Mouse (Mus musculus): ENCODE measurements around the gene Nsd1. TPM values are rescaled to one million over a fixed set of nuclear protein-coding genes. Genes with fewer than 3 reads are reported as not detected.

The Nsd1 gene
- polyA plus RNA-seq, 1 experiment from 2014 or later, result 57.3 TPM

DNA sequence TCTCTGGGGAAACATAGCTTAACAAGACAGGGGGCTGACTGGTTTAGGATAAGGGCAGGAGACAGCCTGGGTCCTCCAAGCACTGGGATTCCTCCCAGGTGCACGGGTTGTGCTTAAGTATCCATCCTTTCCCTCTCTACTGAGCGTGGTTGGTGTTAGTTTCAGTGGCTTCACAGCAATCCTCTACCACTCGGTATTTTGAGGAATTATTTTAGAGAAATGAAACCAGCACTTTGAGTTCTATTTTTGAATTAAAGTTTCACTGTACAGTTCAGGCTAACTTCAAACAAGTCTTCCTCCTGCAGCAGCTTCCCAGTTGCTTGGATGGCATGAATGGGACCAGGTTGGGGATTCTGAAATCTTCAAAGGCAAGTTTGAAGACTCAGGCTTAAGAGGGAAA lies 108.8 kb downstream of the Nsd1 start:
- no peaks in the 10 kb centered on the region for H3K9me3 ChIP-seq (ENCODE audit: control insufficient read depth, low read length)
- no peak overlapping the region for H3K4me3 ChIP-seq (ENCODE audit: control insufficient read depth in 1 of 2, insufficient read depth in 1 of 2, low read depth in 1 of 2, low read length in 2 of 2)
- WGBS, result 79% methylated on average over 3 of the region's 3 CpGs
- H3K4me2 ChIP-seq (ENCODE audit: low read length), result no peak overlapping the region
- H3K27me3 ChIP-seq (ENCODE audit: control insufficient read depth, insufficient read depth, low read length), result no peaks in the 10 kb centered on the region
- peaks cover 77% of the 10 kb centered on the region for H3K36me3 ChIP-seq (ENCODE audit: control insufficient read depth, insufficient read depth, low read length)
- no peak overlapping the region for H3K9ac ChIP-seq (ENCODE audit: low read length)
- no peak for ATAC-seq (ENCODE audit: insufficient number of reproducible peaks, insufficient read depth, low FRiP score, low read depth)
- H3K27ac ChIP-seq (replicated peaks in 1 of 2; ENCODE audit: control insufficient read depth in 1 of 2, insufficient read depth in 1 of 2, low read depth in 2 of 2, low read length in 2 of 2), result no peak overlapping the region
- peaks cover 11 to 22% of the 10 kb centered on the region in 2 experiments for H3K4me1 ChIP-seq (ENCODE audit: control insufficient read depth in 2 of 2, insufficient read depth in 2 of 2, low read length in 2 of 2)

- Histone ChIP-seq H3K9me3 (ENCODE audit: control insufficient read depth, low read length) (no peaks in the 10 kb centered on the region), H3K27me3 (ENCODE audit: control insufficient read depth, insufficient read depth, low read length) (no peaks in the 10 kb centered on the region), H3K27ac (replicated peaks in 1 of 2; ENCODE audit: control insufficient read depth in 1 of 2, insufficient read depth in 1 of 2, low read depth in 2 of 2, low read length in 2 of 2) (peak within 1 kb of the TSS in 1 of 2 experiments; percentile 83; a peak in 3 of 4 replicates), H3K9ac (ENCODE audit: low read length) (peak within 1 kb of the TSS; percentile 95), H3K4me3 (ENCODE audit: control insufficient read depth in 1 of 2, insufficient read depth in 1 of 2, low read depth in 1 of 2, low read length in 2 of 2) (peak within 1 kb of the TSS; percentile 84 to 91), H3K4me1 (ENCODE audit: control insufficient read depth in 2 of 2, insufficient read depth in 2 of 2, low read length in 2 of 2) (peaks cover 12 to 31% of the 10 kb centered on the region in 2 experiments), H3K36me3 (ENCODE audit: control insufficient read depth, insufficient read depth, low read length) (peaks cover 75% of the 10 kb centered on the region), H3K4me2 (ENCODE audit: low read length) (peak within 1 kb of the TSS; percentile 95)
- ATAC-seq (ENCODE audit: insufficient number of reproducible peaks, insufficient read depth, low FRiP score, low read depth), result no peak
- WGBS, result 42% methylated on average over 4 of the region's 4 CpGs
Observed at GRCm38 (mm10) chr13:55319931-55320533, 110.5 kb downstream of the Nsd1 start, which contains the start of gene Prelid1. TSS of gene Prelid1 (plus strand) at chr13:55320500.

DNA sequence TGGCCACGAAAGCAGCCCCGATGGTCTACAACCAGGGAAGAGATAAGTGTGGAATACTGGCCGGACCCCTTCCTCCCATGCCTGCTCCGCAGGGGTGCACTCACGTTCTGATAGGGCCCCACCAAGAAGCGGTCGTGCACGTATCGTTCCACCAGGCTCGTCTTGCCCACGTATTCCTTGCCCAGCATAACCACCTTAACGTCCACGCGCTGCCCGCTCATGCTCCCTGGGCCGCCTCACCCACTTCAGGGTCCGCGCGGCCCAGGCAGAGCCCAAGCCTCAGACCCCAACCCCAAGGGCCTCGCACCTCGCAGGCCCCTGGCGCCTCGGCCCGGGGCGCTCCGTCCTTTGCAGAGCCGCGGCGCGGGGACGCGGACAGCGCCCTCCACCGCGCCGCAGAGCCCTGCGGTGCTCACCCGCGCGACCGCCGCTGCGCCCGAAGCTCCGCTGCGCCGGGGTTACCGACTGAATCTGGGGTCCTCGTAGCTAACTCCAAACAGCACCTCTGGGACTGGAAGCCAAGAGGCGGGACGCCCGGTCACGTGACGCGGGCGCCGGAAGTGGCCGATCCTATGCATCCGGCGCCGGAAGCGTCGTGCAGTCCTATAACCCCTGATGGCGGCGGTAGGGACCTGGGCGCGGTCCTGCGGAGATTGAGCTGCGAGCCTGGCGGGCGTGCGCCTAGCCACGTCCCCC lies 112.0 kb downstream of the Nsd1 start, which contains the start of gene Rab24:
Gene Rab24, minus strand, starts transcription at position 513 of the 696 bp plus-strand sequence.
- H3K27me3 ChIP-seq (ENCODE audit: control insufficient read depth, insufficient read depth, low read length), result no peaks in the 10 kb centered on the region
- peaks cover 76% of the 10 kb centered on the region for H3K36me3 ChIP-seq (ENCODE audit: control insufficient read depth, insufficient read depth, low read length)
- peak; percentile 84 for ATAC-seq (ENCODE audit: insufficient number of reproducible peaks, insufficient read depth, low FRiP score, low read depth)
- peaks cover 12 to 31% of the 10 kb centered on the region in 2 experiments for H3K4me1 ChIP-seq (ENCODE audit: control insufficient read depth in 2 of 2, insufficient read depth in 2 of 2, low read length in 2 of 2)
- peak within 1 kb of the TSS; percentile 84 to 91 for H3K4me3 ChIP-seq (ENCODE audit: control insufficient read depth in 1 of 2, insufficient read depth in 1 of 2, low read depth in 1 of 2, low read length in 2 of 2)
- H3K27ac ChIP-seq (replicated peaks in 1 of 2; ENCODE audit: control insufficient read depth in 1 of 2, insufficient read depth in 1 of 2, low read depth in 2 of 2, low read length in 2 of 2), result peak within 1 kb of the TSS; percentile 60 to 83
- WGBS, result under 1% methylated on average over 73 of the region's 73 CpGs
- H3K9me3 ChIP-seq (ENCODE audit: control insufficient read depth, low read length), result no peaks in the 10 kb centered on the region
- peak within 1 kb of the TSS; percentile 95 for H3K9ac ChIP-seq (ENCODE audit: low read length)
- H3K4me2 ChIP-seq (ENCODE audit: low read length), result peak within 1 kb of the TSS; percentile 95

- Histone ChIP-seq H3K9ac (ENCODE audit: low read length) (peak overlapping the region; percentile 95), H3K36me3 (ENCODE audit: control insufficient read depth, insufficient read depth, low read length) (peaks cover 69% of the 10 kb centered on the region), H3K27me3 (ENCODE audit: control insufficient read depth, insufficient read depth, low read length) (no peaks in the 10 kb centered on the region), H3K4me2 (ENCODE audit: low read length) (peak overlapping the region; percentile 95), H3K9me3 (ENCODE audit: control insufficient read depth, low read length) (no peaks in the 10 kb centered on the region), H3K27ac (replicated peaks in 1 of 2; ENCODE audit: control insufficient read depth in 1 of 2, insufficient read depth in 1 of 2, low read depth in 2 of 2, low read length in 2 of 2) (peak overlapping the region; percentile 60 to 83), H3K4me3 (ENCODE audit: control insufficient read depth in 1 of 2, insufficient read depth in 1 of 2, low read depth in 1 of 2, low read length in 2 of 2) (peak overlapping the region; percentile 84 to 91), H3K4me1 (ENCODE audit: control insufficient read depth in 2 of 2, insufficient read depth in 2 of 2, low read length in 2 of 2) (peaks cover 12 to 33% of the 10 kb centered on the region in 2 experiments)
- under 1% methylated on average over 31 of the region's 31 CpGs for WGBS
- ATAC-seq (ENCODE audit: insufficient number of reproducible peaks, insufficient read depth, low FRiP score, low read depth), result no peak
Observed at GRCm38 (mm10) chr13:55322130-55322825, 112.7 kb downstream of the Nsd1 start.

- WGBS, result 80% methylated on average over 11 of the region's 11 CpGs
- Histone ChIP-seq H3K36me3 (ENCODE audit: control insufficient read depth, insufficient read depth, low read length) (peaks cover 37% of the 10 kb centered on the region), H3K27ac (replicated peaks in 1 of 2; ENCODE audit: control insufficient read depth in 1 of 2, insufficient read depth in 1 of 2, low read depth in 2 of 2, low read length in 2 of 2) (no peak overlapping the region), H3K4me2 (ENCODE audit: low read length) (no peak overlapping the region), H3K9ac (ENCODE audit: low read length) (no peak overlapping the region), H3K4me1 (ENCODE audit: control insufficient read depth in 2 of 2, insufficient read depth in 2 of 2, low read length in 2 of 2) (peaks cover 26 to 48% of the 10 kb centered on the region in 2 experiments), H3K9me3 (ENCODE audit: control insufficient read depth, low read length) (no peaks in the 10 kb centered on the region), H3K4me3 (ENCODE audit: control insufficient read depth in 1 of 2, insufficient read depth in 1 of 2, low read depth in 1 of 2, low read length in 2 of 2) (no peak overlapping the region), H3K27me3 (ENCODE audit: control insufficient read depth, insufficient read depth, low read length) (no peaks in the 10 kb centered on the region)
- ATAC-seq (ENCODE audit: insufficient number of reproducible peaks, insufficient read depth, low FRiP score, low read depth), result no peak
Observed at GRCm38 (mm10) chr13:55325596-55325995, 116.0 kb downstream of the Nsd1 start.

DNA sequence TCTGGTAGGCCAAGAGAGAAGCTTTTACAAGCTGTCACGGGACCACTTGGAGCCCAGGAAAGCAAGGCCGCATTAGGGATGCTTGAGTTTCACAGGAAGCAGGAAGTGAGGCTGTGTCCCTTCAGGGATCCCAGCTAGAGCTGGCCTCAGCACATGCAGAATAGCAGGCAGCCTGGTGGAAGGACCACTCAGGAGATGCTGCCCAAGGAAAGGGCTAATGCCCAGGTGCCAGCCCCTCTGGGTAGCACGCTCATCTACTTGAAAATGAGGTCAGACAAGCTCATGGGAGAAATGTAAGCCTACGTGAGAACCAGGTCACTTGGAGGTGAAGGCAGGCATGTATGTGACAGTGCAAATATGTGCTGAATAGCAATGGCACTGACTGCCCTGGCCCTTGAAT lies 117.6 kb downstream of the Nsd1 start:
- Histone ChIP-seq H3K4me2 (ENCODE audit: low read length) (no peak overlapping the region), H3K36me3 (ENCODE audit: control insufficient read depth, insufficient read depth, low read length) (peaks cover 37% of the 10 kb centered on the region), H3K4me3 (ENCODE audit: control insufficient read depth in 1 of 2, insufficient read depth in 1 of 2, low read depth in 1 of 2, low read length in 2 of 2) (no peak overlapping the region), H3K27ac (replicated peaks in 1 of 2; ENCODE audit: control insufficient read depth in 1 of 2, insufficient read depth in 1 of 2, low read depth in 2 of 2, low read length in 2 of 2) (peak overlapping the region; percentile 4 to 28; a peak in 1 of 4 replicates), H3K9me3 (ENCODE audit: control insufficient read depth, low read length) (no peaks in the 10 kb centered on the region), H3K27me3 (ENCODE audit: control insufficient read depth, insufficient read depth, low read length) (no peaks in the 10 kb centered on the region), H3K9ac (ENCODE audit: low read length) (no peak overlapping the region), H3K4me1 (ENCODE audit: control insufficient read depth in 2 of 2, insufficient read depth in 2 of 2, low read length in 2 of 2) (peaks cover 27 to 48% of the 10 kb centered on the region in 2 experiments; a peak in 3 of 4 replicates)
- WGBS, result 34% methylated on average over 4 of the region's 4 CpGs
- no peak for ATAC-seq (ENCODE audit: insufficient number of reproducible peaks, insufficient read depth, low FRiP score, low read depth)

- Histone ChIP-seq H3K9ac (ENCODE audit: low read length) (no peak overlapping the region; the same call in 1 of the 2 replicates), H3K4me2 (ENCODE audit: low read length) (peak overlapping the region; percentile 79; the same call in 1 of the 2 replicates), H3K36me3 (ENCODE audit: control insufficient read depth, insufficient read depth, low read length) (peaks cover 37% of the 10 kb centered on the region), H3K27me3 (ENCODE audit: control insufficient read depth, insufficient read depth, low read length) (no peaks in the 10 kb centered on the region), H3K27ac (replicated peaks in 1 of 2; ENCODE audit: control insufficient read depth in 1 of 2, insufficient read depth in 1 of 2, low read depth in 2 of 2, low read length in 2 of 2) (peak overlapping the region; percentile 4 to 28; a peak in 1 of 4 replicates), H3K4me1 (ENCODE audit: control insufficient read depth in 2 of 2, insufficient read depth in 2 of 2, low read length in 2 of 2) (peaks cover 25 to 46% of the 10 kb centered on the region in 2 experiments; a peak in 3 of 4 replicates), H3K9me3 (ENCODE audit: control insufficient read depth, low read length) (no peaks in the 10 kb centered on the region), H3K4me3 (ENCODE audit: control insufficient read depth in 1 of 2, insufficient read depth in 1 of 2, low read depth in 1 of 2, low read length in 2 of 2) (no peak overlapping the region)
- ATAC-seq (ENCODE audit: insufficient number of reproducible peaks, insufficient read depth, low FRiP score, low read depth), result peak; percentile 28; the same call in 1 of the 2 replicates
- 10% methylated on average over 4 of the region's 8 CpGs for WGBS
Observed at GRCm38 (mm10) chr13:55327633-55328032, 118.1 kb downstream of the Nsd1 start.
